Mouse (Mus musculus) intestine, embryonic 14.5 days (tissue): Measurements from ENCODE around the gene Cpa1. TPM values are rescaled to one million over a fixed set of nuclear protein-coding genes. Genes with fewer than 3 reads are reported as not detected.

Experiments used
- ATAC-seq: fragments of 200-750 bp; cut with Nextera tagmentation; replicated peaks from 2 replicates; pipeline ENCODE4 v1.8.0; 2017; ENCODE audit warnings: low read depth, moderate number of reproducible peaks, moderate TSS enrichment, moderate library complexity; ENCODE audit not compliant: low FRiP score, low TSS enrichment
- DNase-seq: peaks from one replicate; pipeline ENCODE4 v3.0.0-alpha.2; 2018; ENCODE audit warnings: low spot score
- H3K27ac ChIP-seq: fragments of 300-500 bp; sonication (generic); 2 replicates; pipeline ENCODE4 v1.5.1; 2014; ENCODE audit warnings: low read depth, mild to moderate bottlenecking, control low read depth
- H3K27me3 ChIP-seq: fragments of 300-500 bp; sonication (generic); replicated peaks from 2 replicates; pipeline ENCODE4 v1.6.1; 2014; ENCODE audit warnings: low read length, control low read depth; ENCODE audit not compliant: control insufficient read depth, insufficient read depth
- H3K36me3 ChIP-seq: fragments of 300-500 bp; sonication (generic); 2 replicates; pipeline ENCODE4 v1.6.1; 2014; ENCODE audit warnings: low read length, control low read depth; ENCODE audit not compliant: control insufficient read depth, insufficient read depth
- H3K4me1 ChIP-seq: fragments of 300-500 bp; sonication (generic); replicated peaks from 2 replicates; pipeline ENCODE4 v1.6.1; 2014; ENCODE audit warnings: low read length, control low read depth, mixed read lengths; ENCODE audit not compliant: control insufficient read depth, insufficient read depth
- H3K4me2 ChIP-seq: fragments of 300-500 bp; sonication (generic); 2 replicates; pipeline ENCODE4 v1.6.1; 2014; ENCODE audit warnings: low read length
- H3K4me3 ChIP-seq: fragments of 300-500 bp; sonication (generic); 2 replicates; pipeline ENCODE4 v1.5.1; 2014; ENCODE audit warnings: low read depth, low read length, control low read depth, mixed read lengths
- H3K9ac ChIP-seq: fragments of 300-500 bp; sonication (generic); 2 replicates; pipeline ENCODE4 v1.6.1; 2014; ENCODE audit warnings: mild to moderate bottlenecking, low read length
- H3K9me3 ChIP-seq: fragments of 300-500 bp; sonication (generic); 2 replicates; pipeline ENCODE4 v1.6.1; 2016; ENCODE audit warnings: low read length, control low read depth; ENCODE audit not compliant: control insufficient read depth
- WGBS: fragments of 180-500 bp; shearing (Covaris S2); extraction: QIAGEN DNeasy Blood & Tissue Kit; methylation state at CpG from one replicate; pipeline ENCODE4 v1.1.7; 2014; 5-methylcytosine and 5-hydroxymethylcytosine counted together
- polyA plus RNA-seq: library from polyadenylated mRNA; unstranded; fragments of >200 nt; fragmentation: Nextera tagmentation; extraction: Ambion mirVana; gene quantifications from 2 replicates; pipeline ENCODE4 v1.2.1, GENCODE M21; 2014

Gene Cpa1
- polyA plus RNA-seq, 1 experiment from 2014 or later: 167 TPM

DNA sequence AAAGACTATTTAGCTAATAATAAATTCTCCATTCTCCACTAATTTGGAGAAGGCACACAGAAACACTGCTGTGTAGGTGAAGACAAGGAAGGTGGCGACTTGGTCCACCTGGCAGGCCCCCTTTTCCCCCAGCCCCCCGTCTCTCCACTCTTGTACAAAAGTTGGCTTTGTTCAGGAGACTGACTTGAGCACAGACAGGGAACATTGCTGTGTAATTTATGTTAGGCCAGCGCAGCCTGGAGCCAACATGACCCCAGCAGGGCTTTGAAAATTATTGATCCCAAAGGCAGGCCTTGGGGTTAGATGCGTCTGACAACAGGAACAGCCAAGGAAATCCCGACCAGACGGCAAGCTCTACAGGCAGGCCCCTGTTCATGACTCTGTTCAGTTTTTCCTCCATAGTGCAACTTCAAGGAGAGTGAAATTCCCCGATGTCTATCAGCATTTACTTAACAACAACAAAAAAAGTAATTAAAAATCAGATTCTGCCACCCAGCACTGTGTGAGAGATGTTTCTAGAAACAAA lies 34.6 kb upstream of the Cpa1 start:
- DNase-seq (no peak), ATAC-seq (no peak)
- Histone ChIP-seq H3K4me3 (no peak overlapping the region), H3K9ac (no peak overlapping the region), H3K27me3 (no peaks in the 10 kb centered on the region), H3K4me1 (no peaks in the 10 kb centered on the region), H3K27ac (no peak overlapping the region), H3K9me3 (no peaks in the 10 kb centered on the region), H3K4me2 (no peak overlapping the region), H3K36me3 (no peaks in the 10 kb centered on the region)
- WGBS: 62% methylated on average over 7 of the region's 7 CpGs

DNA sequence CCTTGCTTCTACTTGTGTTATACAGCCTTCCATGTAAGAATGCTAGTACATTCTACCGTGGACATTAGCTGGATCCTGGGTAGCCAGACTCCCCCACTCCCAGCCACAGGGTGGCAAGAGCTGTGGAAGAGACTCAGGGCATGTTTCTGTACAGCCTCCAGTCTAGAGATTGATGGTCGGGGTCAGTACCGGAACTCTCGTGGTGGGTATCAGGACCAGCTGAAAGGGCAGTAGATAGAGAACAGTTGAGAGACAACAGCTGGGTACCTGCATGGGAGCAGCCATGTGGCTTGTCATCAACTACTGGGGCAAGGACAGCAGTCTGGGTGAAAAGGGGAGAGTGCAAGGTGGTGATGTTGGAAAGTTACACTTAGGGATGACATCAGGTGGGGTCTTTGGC lies 33.9 kb upstream of the Cpa1 start:
- Histone ChIP-seq H3K9me3 (no peaks in the 10 kb centered on the region), H3K36me3 (no peaks in the 10 kb centered on the region), H3K4me2 (no peak overlapping the region), H3K4me3 (no peak overlapping the region), H3K27ac (peak overlapping the region; percentile 43; the same call in 1 of the 2 replicates), H3K27me3 (no peaks in the 10 kb centered on the region), H3K4me1 (no peaks in the 10 kb centered on the region), H3K9ac (no peak overlapping the region)
- no peak for DNase-seq
- WGBS: 85% methylated on average over 4 of the region's 4 CpGs
- ATAC-seq: no peak

DNA sequence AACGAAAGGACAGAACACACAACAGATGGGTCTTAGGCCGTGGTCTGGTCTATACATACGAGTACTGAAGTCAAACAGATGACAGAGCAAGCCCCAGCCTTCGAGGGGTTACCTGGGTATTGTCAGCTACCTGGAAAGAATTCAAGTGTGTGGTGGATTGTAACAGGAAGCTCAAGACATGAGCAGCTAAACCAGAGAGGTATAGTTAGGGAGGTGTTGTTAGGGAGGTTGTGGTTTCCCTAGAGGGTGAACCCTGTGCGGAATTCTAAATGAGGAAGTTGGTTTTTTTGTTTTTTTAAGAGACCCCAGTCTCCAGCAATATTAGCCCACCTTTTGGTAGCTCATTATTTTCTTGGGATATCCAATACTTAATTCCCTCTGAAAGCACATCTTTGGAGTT lies 33.3 kb upstream of the Cpa1 start:
- Histone ChIP-seq H3K4me2 (no peak overlapping the region), H3K27me3 (no peaks in the 10 kb centered on the region), H3K36me3 (no peaks in the 10 kb centered on the region), H3K27ac (no peak overlapping the region), H3K4me1 (no peaks in the 10 kb centered on the region), H3K9me3 (no peaks in the 10 kb centered on the region), H3K9ac (no peak overlapping the region), H3K4me3 (no peak overlapping the region)
- WGBS: 61% methylated on average over 5 of the region's 5 CpGs
- ATAC-seq: no peak
- DNase-seq: no peak

DNA sequence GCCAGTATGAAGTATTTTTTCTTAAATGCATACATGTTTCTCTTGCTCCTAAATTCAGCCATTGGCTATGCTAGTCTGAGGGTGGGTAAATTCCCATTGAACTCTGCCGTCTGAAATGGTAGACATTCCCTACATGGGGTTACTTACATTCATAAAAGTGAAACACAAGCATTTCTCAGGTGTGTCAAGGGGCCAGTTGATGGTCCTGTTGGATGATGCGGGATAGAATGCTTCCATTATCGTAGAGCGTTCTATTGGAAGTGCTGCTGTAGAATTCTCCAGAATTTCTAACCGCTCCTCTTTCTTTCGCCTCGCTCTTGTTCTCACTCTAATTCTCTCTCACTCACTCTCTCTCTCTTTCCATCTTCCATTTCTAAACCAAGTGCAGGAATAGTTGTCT lies 28.3 kb upstream of the Cpa1 start, which contains the start of gene Cpa5:
Cpa5 (plus strand) TSS at position 301 of the 400 bp plus-strand sequence.
- Histone ChIP-seq H3K4me1 (0 out of 2 replicates have a peak, but pooled peaks cover 1% of the 10 kb centered on the region), H3K9me3 (no peaks in the 10 kb centered on the region), H3K9ac (no peak within 1 kb of the TSS), H3K4me3 (no peak within 1 kb of the TSS), H3K36me3 (no peaks in the 10 kb centered on the region), H3K27ac (no peak within 1 kb of the TSS), H3K27me3 (no peaks in the 10 kb centered on the region), H3K4me2 (no peak within 1 kb of the TSS)
- 97% methylated on average over 7 of the region's 7 CpGs for WGBS
- no peak for DNase-seq
- no peak for ATAC-seq

DNA sequence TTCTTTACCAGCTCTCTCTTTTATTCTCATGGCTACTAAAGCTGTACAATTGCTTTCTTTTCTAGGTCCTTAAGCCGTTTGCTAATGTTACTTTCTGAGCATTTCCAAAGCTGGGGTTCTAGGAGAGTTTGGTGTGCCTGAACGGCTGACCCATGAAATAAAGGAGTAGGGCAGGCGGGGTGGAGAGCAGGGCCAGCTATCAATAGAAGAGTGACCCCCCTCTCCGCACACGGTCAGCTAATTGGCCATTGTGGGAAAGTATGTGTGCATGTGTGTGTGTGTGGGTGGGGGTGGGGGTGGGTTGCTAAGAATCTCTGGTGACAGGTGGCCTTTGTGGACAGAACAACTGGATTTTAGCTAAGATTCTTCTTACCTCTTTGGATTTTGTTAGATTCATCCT lies 27.8 kb upstream of the Cpa1 start:
- Histone ChIP-seq H3K4me3 (no peak overlapping the region), H3K9me3 (no peaks in the 10 kb centered on the region), H3K27me3 (no peaks in the 10 kb centered on the region), H3K27ac (no peak overlapping the region), H3K9ac (no peak overlapping the region), H3K4me2 (no peak overlapping the region), H3K36me3 (no peaks in the 10 kb centered on the region), H3K4me1 (peaks cover 6% of the 10 kb centered on the region)
- 70% methylated on average over 5 of the region's 5 CpGs for WGBS
- ATAC-seq: no peak
- DNase-seq: no peak

DNA sequence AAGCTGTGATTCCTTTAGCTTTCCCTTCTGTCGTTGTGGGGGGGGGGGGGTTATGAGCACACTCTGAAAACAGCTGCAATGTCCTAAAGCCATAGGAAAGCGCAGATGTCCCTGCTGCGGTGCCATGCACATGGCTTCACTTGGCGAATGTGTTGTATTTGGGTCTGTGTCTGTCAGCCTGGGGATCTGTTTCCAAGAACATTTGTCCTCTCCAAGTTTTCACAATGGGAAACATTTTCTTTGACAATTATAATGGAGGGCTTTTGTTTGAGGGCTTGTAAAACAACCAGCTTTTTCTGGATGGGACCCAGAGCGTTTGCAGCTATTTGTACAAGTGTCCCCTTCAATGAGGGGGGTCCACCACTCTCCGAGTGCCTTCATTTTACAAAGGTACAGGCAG lies 24.8 kb upstream of the Cpa1 start:
- 83% methylated on average over 6 of the region's 6 CpGs for WGBS
- Histone ChIP-seq H3K4me1 (peaks cover 28% of the 10 kb centered on the region), H3K9ac (no peak overlapping the region), H3K36me3 (no peaks in the 10 kb centered on the region), H3K27me3 (no peaks in the 10 kb centered on the region), H3K27ac (no peak overlapping the region), H3K4me2 (no peak overlapping the region), H3K4me3 (no peak overlapping the region), H3K9me3 (no peaks in the 10 kb centered on the region)
- DNase-seq (no peak), ATAC-seq (no peak)

DNA sequence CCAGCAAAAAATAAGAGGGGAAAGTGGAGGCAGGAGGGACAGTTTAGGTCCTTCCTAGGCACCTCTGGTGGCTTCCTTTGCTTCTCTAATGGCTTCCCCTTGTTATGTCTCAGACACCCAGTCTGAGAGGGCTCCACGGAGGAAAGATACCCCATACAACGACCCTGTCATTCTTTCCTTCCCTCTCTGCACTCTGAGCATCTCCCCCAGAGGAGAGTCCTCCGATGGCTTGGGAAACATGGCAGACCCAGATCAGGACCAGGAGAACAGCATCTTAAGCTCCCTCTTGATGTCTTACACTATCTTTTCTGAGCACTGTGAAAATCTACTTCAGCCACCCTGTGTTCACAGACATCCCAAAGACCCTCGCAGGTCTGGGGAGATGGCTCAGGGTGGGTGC lies 23.3 kb upstream of the Cpa1 start:
- Histone ChIP-seq H3K4me3 (no peak overlapping the region), H3K4me1 (peaks cover 28% of the 10 kb centered on the region), H3K9ac (no peak overlapping the region), H3K36me3 (no peaks in the 10 kb centered on the region), H3K4me2 (no peak overlapping the region), H3K27me3 (no peaks in the 10 kb centered on the region), H3K9me3 (no peaks in the 10 kb centered on the region), H3K27ac (no peak overlapping the region)
- WGBS: 41% methylated on average over 4 of the region's 4 CpGs
- DNase-seq (no peak), ATAC-seq (no peak)

DNA sequence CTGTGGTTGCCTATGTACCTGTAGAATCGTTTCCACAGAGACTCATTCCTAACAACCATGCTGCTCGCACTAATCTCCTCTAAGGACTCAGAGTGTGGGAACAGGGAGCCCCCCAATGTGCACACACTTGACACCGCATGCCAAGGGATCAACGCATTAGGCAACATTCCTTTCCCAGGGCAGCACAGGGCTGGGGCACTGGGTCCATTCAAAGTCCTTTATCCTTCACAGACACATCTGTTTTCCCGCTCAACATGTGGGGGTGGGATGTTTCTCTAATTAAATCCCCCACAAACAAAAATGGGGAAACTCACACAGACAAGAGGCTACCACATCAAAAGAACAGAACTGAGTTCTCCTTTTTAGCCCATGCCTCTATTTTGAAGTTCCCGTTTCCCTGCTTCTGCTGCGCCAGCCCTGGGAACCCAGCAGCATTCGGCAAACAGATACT lies 22.5 kb upstream of the Cpa1 start:
- Histone ChIP-seq H3K9ac (no peak overlapping the region), H3K27ac (no peak overlapping the region), H3K9me3 (no peaks in the 10 kb centered on the region), H3K4me1 (peaks cover 33% of the 10 kb centered on the region), H3K4me3 (no peak overlapping the region), H3K27me3 (no peaks in the 10 kb centered on the region), H3K4me2 (no peak overlapping the region), H3K36me3 (no peaks in the 10 kb centered on the region)
- WGBS: 23% methylated on average over 8 of the region's 8 CpGs
- ATAC-seq (no peak), DNase-seq (no peak)
